Mouse (Mus musculus): ENCODE data around the gene 1700066M21Rik. TPM values are rescaled to one million over a fixed set of nuclear protein-coding genes. Genes with fewer than 3 reads are reported as not detected.
A peak's percentile ranks its signal among the peaks of the same experiment; 100 is the strongest.

The 1700066M21Rik gene
- total RNA-seq, 1 experiment: 6.7 TPM

- DNase-seq (ENCODE audit: low read depth, low spot score): peak; percentile 50
- Histone ChIP-seq H3K36me3 (ENCODE audit: control insufficient read depth, insufficient read depth, low read length, poor library complexity, severe bottlenecking) (peaks cover 2% of the 10 kb centered on the region; the same call in 1 of the 2 replicates), H3K9me3 (ENCODE audit: control insufficient read depth, insufficient read depth, low read depth, low read length) (no peaks in the 10 kb centered on the region), H3K9ac (ENCODE audit: insufficient read depth, low read depth, low read length, poor library complexity, severe bottlenecking) (no peak overlapping the region), H3K4me1 (ENCODE audit: control insufficient read depth in 2 of 2, insufficient read depth in 2 of 2, low read length in 2 of 2, poor library complexity in 1 of 2) (no peaks in the 10 kb centered on the region), H3K4me3 (ENCODE audit: insufficient read depth in 1 of 2, low read depth in 1 of 2, low read length in 2 of 2, poor library complexity in 1 of 2, severe bottlenecking in 1 of 2) (no peak overlapping the region), H3K27ac (ENCODE audit: insufficient read depth, low read depth, low read length, poor library complexity, severe bottlenecking) (no peak overlapping the region)
- in situ Hi-C loops (cut with MboI; ENCODE audit: low sequenced_read_pairs in 2 of 2, unreplicated experiment in 2 of 2): no loop called here
- 0 out of 2 replicates have a peak, but pooled peaks have one; percentile 29 for TF ChIP-seq ZC3H11A (IDR thresholded peaks at IDR 0.05; ENCODE audit: borderline replicate concordance, low read depth, low read length)
- no peak for TF ChIP-seq CHD2 (IDR thresholded peaks at IDR 0.05; ENCODE audit: low read depth, low read length)
Measured at GRCm38 (mm10) chr1:57394051-57394450, 16.6 kb downstream of the 1700066M21Rik start.

DNA sequence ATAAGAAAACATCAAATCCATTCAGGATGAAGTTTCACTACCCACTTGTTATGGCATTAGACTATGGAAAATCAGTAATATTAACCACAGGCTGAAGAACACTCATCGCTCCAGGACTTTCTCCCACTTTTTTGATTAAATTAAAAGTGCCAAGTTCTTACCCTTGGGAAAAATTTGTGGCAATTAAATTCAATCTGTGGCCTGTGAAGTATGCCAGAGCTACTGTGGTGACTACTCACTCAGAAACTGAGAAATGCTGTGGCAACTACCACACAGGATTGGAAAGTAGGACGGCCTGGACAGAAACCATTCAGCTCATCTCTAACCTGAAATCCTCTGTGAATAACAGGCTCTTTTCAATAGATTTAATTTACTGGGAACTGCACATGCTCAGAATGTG lies 22.9 kb downstream of the 1700066M21Rik start:
- no peaks in the 10 kb centered on the region; the same call in 1 of the 2 replicates for H3K36me3 ChIP-seq (ENCODE audit: control insufficient read depth, insufficient read depth, low read length, poor library complexity, severe bottlenecking)
- DNase-seq (ENCODE audit: low read depth, low spot score): no peak
- H3K9me3 ChIP-seq (ENCODE audit: control insufficient read depth, insufficient read depth, low read depth, low read length): no peaks in the 10 kb centered on the region
- TF ChIP-seq MAFK (IDR thresholded peaks at IDR 0.05; ENCODE audit: insufficient read depth, low read depth, low read length) (no peak), CHD2 (IDR thresholded peaks at IDR 0.05; ENCODE audit: low read depth, low read length) (no peak), ZNF384 (IDR thresholded peaks at IDR 0.05; ENCODE audit: low read depth, low read length) (no peak), ZC3H11A (IDR thresholded peaks at IDR 0.05; ENCODE audit: borderline replicate concordance, low read depth, low read length) (no peak), HCFC1 (IDR thresholded peaks at IDR 0.05; ENCODE audit: borderline replicate concordance, insufficient read depth, low read length) (no peak)
- in situ Hi-C loops (cut with MboI; ENCODE audit: low sequenced_read_pairs in 2 of 2, unreplicated experiment in 2 of 2): loop anchor here in 1 of 2 experiments (25.0 kb wide), 1 partner anchor 887 kb away; the partner anchor contains the start of gene Aox2
- no peak overlapping the region for H3K9ac ChIP-seq (ENCODE audit: insufficient read depth, low read depth, low read length, poor library complexity, severe bottlenecking)
- H3K4me3 ChIP-seq (ENCODE audit: insufficient read depth in 1 of 2, low read depth in 1 of 2, low read length in 2 of 2, poor library complexity in 1 of 2, severe bottlenecking in 1 of 2): no peak overlapping the region
- H3K4me1 ChIP-seq (ENCODE audit: control insufficient read depth in 2 of 2, insufficient read depth in 2 of 2, low read length in 2 of 2, poor library complexity in 1 of 2): no peaks in the 10 kb centered on the region
- H3K27ac ChIP-seq (ENCODE audit: insufficient read depth, low read depth, low read length, poor library complexity, severe bottlenecking): no peak overlapping the region

DNA sequence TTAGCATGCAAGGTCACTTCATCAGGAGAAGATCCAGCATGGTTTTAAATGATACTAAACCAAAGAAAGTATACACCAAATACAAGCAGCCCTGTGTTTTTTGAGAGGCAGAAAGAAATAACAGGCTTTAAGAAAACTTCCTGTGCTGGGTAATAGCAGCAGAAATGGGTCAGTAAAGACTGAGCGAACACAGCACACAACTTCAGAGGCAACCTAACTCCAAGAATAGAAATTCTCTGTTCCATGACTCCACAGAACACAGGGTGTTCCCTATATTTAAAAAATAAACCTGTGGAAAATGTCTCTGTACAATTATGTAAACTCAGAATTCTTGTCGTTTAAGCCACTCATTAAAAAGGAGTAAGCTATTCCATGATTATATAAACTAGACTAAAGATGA lies 23.5 kb downstream of the 1700066M21Rik start:
- Histone ChIP-seq H3K27ac (ENCODE audit: insufficient read depth, low read depth, low read length, poor library complexity, severe bottlenecking) (no peak overlapping the region), H3K4me1 (ENCODE audit: control insufficient read depth in 2 of 2, insufficient read depth in 2 of 2, low read length in 2 of 2, poor library complexity in 1 of 2) (no peaks in the 10 kb centered on the region), H3K9ac (ENCODE audit: insufficient read depth, low read depth, low read length, poor library complexity, severe bottlenecking) (no peak overlapping the region), H3K4me3 (ENCODE audit: insufficient read depth in 1 of 2, low read depth in 1 of 2, low read length in 2 of 2, poor library complexity in 1 of 2, severe bottlenecking in 1 of 2) (no peak overlapping the region), H3K36me3 (ENCODE audit: control insufficient read depth, insufficient read depth, low read length, poor library complexity, severe bottlenecking) (no peaks in the 10 kb centered on the region; the same call in 1 of the 2 replicates), H3K9me3 (ENCODE audit: control insufficient read depth, insufficient read depth, low read depth, low read length) (no peaks in the 10 kb centered on the region)
- in situ Hi-C loops (cut with MboI; ENCODE audit: low sequenced_read_pairs in 2 of 2, unreplicated experiment in 2 of 2): loop anchor here in 1 of 2 experiments (25.0 kb wide), 1 partner anchor 886 kb away; the partner anchor contains the start of gene Aox2
- TF ChIP-seq ZC3H11A (IDR thresholded peaks at IDR 0.05; ENCODE audit: borderline replicate concordance, low read depth, low read length) (no peak), ZNF384 (IDR thresholded peaks at IDR 0.05; ENCODE audit: low read depth, low read length) (no peak), HCFC1 (IDR thresholded peaks at IDR 0.05; ENCODE audit: borderline replicate concordance, insufficient read depth, low read length) (no peak), CHD2 (IDR thresholded peaks at IDR 0.05; ENCODE audit: low read depth, low read length) (no peak), MAFK (IDR thresholded peaks at IDR 0.05; ENCODE audit: insufficient read depth, low read depth, low read length) (no peak)
- DNase-seq (ENCODE audit: low read depth, low spot score): no peak

GRCm38 (mm10) chr1:57402116-57402515 lies 24.7 kb downstream of the 1700066M21Rik start:
- in situ Hi-C loops (cut with MboI; ENCODE audit: low sequenced_read_pairs in 2 of 2, unreplicated experiment in 2 of 2): loop anchor here in 1 of 2 experiments (25.0 kb wide), 1 partner anchor 885 kb away; the partner anchor contains the start of gene Aox2
- no peak overlapping the region for H3K27ac ChIP-seq (ENCODE audit: insufficient read depth, low read depth, low read length, poor library complexity, severe bottlenecking)
- H3K4me3 ChIP-seq (ENCODE audit: insufficient read depth in 1 of 2, low read depth in 1 of 2, low read length in 2 of 2, poor library complexity in 1 of 2, severe bottlenecking in 1 of 2): no peak overlapping the region
- no peaks in the 10 kb centered on the region for H3K9me3 ChIP-seq (ENCODE audit: control insufficient read depth, insufficient read depth, low read depth, low read length)
- DNase-seq (ENCODE audit: low read depth, low spot score): no peak
- H3K4me1 ChIP-seq (ENCODE audit: control insufficient read depth in 2 of 2, insufficient read depth in 2 of 2, low read length in 2 of 2, poor library complexity in 1 of 2): no peaks in the 10 kb centered on the region
- H3K9ac ChIP-seq (ENCODE audit: insufficient read depth, low read depth, low read length, poor library complexity, severe bottlenecking): no peak overlapping the region
- no peaks in the 10 kb centered on the region for H3K36me3 ChIP-seq (ENCODE audit: control insufficient read depth, insufficient read depth, low read length, poor library complexity, severe bottlenecking)
- TF ChIP-seq ZC3H11A (IDR thresholded peaks at IDR 0.05; ENCODE audit: borderline replicate concordance, low read depth, low read length) (no peak), CHD2 (IDR thresholded peaks at IDR 0.05; ENCODE audit: low read depth, low read length) (no peak), ZNF384 (IDR thresholded peaks at IDR 0.05; ENCODE audit: low read depth, low read length) (no peak), HCFC1 (IDR thresholded peaks at IDR 0.05; ENCODE audit: borderline replicate concordance, insufficient read depth, low read length) (no peak), MAFK (IDR thresholded peaks at IDR 0.05; ENCODE audit: insufficient read depth, low read depth, low read length) (no peak)
